Mouse (Mus musculus) CD4-positive, CD25-positive, alpha-beta regulatory T cell, adult 4 months (primary cell): Measurements from ENCODE around the gene 4930568D16Rik. TPM values are rescaled to one million over a fixed set of nuclear protein-coding genes. Genes with fewer than 3 reads are reported as not detected.

Experiments used
- ATAC-seq: one replicate; pipeline ENCODE4 v1.8.0; 2017
- polyA plus RNA-seq, 2 experiments: library from polyadenylated mRNA; unstranded; fragments of 100-300 nt; shearing (Covaris generic); gene quantifications; one replicate each; pipeline ENCODE4 v1.2.1; 2017

Gene 4930568D16Rik
- polyA plus RNA-seq, 2 experiments from 2014 or later = not detected

DNA sequence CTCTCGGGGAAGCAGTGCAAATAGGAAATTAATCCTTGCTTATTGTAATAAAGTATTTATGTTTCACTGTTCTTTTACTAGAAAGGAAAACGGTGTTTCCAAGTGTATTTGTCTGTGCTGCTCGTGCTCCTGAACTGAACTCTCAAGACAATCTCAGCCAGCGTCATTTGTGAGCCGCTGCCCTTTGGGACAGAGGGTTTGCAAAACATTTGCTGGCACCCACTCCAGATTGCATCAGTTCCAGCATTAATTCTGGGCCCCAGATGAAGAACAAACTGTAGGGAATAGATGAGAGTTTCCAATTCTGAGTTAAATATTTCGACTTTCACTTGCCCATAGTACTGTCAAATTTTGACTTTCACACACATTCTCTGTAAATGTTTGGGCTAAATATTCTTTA is 28.8 kb downstream of the 4930568D16Rik start:
- ATAC-seq = no peak

DNA sequence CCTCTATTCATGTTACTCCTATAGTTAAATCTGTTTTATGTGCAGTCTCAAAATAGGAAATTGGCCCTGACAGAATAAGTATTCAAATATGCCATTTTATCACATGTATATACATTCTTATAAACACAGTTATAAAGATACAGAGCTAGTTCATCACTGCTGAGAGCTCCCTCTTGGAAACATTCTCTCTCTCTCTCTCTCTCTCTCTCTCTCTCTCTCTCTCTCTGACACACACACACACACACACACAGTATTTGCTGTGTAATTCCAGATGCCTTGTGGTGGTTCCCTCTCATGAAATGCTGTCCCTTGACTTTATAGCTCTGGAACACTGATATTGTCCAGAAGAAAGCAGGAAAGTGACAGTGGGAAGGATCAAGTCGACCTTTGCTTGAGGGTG is 29.5 kb downstream of the 4930568D16Rik start:
- no peak for ATAC-seq

DNA sequence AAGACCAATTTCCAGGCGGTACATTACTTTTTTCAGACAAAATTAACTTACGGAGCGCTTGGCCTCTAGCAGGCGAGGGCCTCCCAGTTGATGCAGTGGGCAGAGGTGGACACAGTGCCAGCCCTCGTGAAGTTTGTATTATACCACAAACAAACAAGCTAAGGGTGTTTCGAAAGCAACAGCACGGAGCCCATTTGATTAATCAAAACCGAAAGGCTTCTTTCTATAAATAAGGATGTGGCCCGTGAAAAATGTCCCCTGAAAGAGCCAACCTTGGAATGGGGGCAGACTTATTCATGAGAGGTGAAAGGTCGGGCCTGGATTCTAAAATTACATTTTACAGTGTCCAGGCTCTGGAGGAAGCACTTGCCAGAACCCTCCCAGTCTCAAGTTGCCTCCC is 30.1 kb downstream of the 4930568D16Rik start:
- no peak for ATAC-seq

DNA sequence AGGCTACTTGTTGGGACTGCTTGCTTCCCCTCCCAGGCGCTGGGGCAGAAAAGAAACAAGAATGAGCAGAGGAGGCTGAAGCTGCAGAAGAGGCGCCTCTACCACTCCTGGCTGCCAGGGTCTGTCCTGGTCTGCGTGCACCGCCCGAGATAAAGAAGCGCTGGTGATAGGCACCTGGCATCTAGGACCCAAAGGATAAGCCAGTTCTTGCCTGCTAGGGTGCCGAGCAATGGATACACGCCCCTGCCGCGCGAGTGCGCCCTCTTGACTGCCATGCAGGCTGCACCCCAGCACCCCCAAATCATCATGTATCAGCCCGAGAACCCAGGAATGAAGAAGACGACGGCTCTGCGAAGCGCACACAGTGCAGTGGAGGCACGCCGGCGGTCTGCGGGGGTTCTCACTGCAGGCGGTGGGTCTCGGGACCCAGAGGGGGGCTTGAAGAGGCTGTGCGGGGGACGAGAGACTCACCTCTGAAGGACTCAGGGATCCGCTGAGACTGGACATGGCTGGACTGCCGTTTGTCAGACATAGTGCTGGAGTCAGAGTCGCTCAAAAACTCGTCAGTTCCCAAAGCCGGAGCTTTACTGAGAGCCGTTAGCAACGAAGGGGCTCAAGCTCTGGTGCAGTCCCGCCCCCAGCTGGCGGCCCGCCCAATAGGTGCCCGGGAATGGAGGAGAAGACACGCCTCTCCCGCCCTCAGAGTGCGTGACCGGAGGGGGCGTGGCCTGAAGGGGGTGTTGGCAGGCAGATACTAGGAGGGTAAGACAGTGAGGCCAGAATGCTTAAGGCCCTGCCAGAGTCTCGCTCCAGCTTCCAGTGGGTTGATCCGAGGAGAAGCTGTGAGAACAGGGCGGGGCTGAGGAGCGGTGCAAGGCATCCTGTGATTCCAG is 30.9 kb downstream of the 4930568D16Rik start, which contains the start of gene Stom:
Stom (minus strand) TSS at position 589 of the 893 bp plus-strand sequence.
- ATAC-seq = peak; percentile 98

DNA sequence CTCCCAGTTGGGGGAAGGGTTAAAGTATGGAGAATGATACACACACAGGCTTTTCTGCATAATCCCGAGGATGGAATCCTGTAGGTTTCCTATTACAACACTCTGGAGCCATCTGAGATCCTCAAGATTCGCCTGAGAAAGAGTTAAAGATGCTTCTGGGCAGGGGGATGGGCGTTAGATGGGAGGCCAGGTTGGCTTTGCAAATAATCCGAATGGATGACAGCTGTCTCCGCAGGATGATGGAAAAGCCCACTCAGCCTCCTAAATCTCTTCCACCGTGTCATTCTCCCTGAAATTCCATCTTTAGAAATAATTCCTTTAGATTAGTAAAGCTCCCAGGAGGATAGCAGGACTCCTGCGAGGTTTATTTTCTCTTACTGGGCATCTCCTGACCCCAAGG is 31.9 kb downstream of the 4930568D16Rik start:
- ATAC-seq = no peak

DNA sequence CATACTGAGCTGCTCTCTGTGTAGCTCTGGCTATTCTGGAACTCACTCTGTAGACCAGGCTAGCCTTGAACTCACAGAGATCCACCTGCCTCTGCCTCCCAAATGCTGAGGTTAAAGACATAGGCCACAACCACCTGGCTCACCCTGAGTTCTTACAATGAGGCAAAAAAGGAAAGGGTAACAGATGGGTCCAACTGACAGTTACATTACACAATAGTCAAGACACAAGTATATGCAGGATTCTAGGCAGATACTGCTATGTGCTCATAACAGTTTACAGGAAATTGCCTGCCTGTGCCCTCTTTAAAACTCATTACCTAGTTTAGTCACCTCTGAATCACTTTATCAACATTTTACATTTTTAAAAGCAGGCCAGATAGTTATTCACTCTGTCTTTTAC is 33.9 kb downstream of the 4930568D16Rik start:
- no peak for ATAC-seq

DNA sequence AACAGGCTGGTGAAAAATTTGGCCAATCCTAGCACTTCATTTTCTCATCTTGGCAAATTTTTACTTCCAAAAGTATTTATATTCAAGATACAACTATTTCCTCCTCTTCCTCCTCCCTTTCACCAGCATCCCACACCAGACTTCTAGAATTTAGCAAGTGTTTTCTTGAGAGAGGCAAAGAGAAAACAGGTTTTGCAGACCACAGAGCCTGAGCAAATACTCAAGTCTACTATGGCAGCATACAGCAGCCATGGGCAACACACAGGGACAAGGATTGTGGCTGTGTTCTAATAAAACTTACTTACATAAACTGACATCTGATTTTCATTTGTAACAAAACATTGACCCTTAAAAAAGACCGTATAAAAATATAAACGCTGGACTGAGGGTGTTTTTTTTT is 36.3 kb downstream of the 4930568D16Rik start:
- ATAC-seq = no peak

DNA sequence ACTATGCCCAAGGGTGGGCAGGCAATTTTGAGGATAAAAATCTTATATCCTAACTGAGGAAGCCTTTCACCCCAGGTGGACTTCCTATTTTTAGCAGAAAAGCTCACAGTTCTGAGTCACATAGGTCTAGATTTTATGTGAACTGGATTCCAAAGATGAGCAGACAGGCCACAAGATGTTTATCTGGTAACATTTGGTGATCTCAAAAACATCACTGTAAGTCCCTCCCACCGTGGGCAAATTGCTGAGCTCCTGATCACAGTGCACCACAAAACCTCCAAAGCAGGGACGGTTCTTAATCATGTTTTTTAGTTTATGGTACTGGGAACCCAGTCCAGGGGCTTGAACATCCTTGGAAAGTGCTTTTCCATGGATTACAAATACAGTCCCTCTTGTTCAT is 38.5 kb downstream of the 4930568D16Rik start:
- no peak for ATAC-seq

DNA sequence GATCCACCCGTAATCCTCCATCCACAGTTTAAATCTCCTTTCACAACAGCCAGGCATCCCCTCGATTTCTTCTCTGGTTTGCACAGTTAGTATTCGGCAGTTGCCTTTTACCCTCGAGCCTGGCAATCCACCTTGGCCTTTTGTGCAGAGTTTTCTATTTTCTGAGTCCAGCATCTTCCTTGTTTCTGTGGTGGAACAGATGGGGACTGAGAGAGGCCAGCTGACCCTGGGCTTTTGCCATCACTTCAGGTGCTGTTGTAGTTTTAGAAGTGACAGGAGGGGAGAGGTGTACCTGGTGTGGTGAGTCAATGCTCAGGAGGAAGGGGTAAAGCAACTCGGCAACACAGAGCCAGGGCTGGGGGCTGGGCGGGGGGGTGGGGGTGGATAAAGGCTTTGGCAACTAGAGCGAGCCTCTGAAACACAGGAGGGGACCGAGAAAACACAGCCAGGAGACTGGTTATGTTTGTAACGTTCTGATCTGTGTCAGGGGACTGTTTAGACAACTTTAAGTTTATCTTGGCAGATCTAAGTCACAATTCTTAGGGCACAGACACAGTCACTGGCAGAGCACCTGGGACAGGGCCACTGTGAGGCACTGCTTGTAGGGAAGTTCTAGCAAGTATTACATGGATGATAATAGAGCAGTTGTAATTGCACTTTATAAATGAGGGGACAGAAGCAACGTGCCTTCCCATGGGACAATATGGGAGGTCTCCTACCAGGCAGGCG is 39.3 kb downstream of the 4930568D16Rik start:
- no peak for ATAC-seq

DNA sequence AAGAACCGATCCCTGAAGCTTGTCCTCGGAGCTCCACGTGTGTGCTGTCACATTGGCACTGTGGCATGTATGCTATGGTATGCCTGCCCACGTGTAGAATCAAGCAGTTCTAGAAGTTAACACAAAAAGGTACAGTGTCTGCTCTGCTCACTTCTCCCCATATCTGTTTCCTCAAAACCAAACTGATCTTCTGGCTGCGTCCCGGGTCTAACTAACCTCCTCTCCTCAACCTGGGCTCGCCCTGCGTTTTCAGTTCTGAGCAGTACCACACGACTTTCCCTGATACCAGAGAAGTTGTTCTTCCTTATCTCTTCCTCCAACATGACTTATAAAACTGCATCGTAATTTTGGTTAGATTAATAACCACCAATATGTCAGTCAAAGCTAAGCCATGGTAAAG is 39.9 kb downstream of the 4930568D16Rik start:
- no peak for ATAC-seq

DNA sequence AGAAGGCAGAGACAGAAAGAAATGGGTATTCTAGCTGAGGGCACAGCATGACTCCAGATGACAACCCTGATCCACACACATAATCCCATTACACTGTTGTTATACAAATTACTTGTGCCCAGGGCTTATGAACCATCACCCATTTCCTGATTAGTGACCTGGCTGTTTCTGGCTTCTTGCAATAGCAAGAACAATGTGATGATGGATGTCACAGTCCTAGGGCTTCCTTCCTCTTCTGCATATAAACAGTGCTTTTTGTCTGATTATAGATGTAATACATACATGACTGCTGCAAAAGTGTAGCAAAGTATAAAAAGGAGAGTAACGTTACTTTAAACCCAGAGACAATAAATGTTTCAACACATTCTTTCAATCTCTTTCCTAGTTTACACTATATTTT is 40.6 kb downstream of the 4930568D16Rik start:
- ATAC-seq = no peak

DNA sequence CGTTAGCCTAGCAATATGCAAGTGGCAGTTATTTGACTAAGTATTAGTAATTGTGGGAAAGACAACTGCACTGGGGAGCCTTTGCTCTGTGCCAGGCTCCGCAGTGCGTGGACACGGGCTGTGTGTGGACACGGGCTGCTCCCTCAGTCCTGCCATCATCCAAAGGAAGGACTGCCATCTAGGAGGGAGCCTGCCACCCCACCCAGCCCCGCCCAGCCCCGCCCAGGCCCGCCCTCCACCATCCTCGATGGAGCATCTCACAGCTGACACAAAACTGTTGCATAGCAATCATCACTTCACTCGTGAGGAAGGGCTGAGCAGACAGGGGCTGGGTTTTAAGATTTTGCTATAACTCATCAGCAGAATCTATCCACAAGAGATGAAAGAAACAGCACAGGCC is 41.6 kb downstream of the 4930568D16Rik start:
- no peak for ATAC-seq

DNA sequence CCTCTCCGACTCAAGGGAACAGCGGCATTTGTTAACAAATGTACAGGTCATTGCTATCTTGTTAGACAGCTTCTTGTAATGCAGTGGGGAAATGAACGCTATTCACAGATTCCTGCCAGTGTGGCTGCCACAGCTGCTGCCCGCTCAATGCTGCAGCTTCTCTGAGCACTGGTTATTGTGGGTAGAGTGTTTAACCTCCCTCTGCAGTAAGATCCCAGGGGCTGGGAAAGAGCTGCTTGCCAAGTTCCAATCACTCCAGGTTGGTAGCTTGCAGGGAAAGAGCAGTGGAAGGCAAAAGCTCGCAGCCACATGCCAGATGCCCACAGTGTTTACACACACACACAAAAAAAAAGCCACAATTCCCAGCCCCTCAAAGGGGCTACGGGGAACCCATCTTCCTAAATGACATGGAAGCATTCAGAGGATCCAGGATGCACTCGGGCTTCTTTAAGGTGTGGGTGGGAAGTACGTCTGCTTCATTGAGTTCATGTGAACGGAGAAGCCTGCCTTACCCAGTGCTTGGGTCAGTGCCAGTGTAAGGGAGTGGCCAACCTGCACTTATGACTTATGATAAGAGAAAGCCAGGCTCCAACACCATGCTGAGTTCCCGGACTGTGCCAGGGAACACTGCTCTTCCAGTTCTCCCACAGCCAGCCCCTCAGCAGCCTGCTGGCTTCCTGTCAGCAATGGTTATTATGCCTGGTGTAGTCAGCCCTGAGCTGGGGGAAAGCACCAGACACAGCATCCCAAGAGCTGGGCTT is 44.9 kb downstream of the 4930568D16Rik start:
- no peak for ATAC-seq

DNA sequence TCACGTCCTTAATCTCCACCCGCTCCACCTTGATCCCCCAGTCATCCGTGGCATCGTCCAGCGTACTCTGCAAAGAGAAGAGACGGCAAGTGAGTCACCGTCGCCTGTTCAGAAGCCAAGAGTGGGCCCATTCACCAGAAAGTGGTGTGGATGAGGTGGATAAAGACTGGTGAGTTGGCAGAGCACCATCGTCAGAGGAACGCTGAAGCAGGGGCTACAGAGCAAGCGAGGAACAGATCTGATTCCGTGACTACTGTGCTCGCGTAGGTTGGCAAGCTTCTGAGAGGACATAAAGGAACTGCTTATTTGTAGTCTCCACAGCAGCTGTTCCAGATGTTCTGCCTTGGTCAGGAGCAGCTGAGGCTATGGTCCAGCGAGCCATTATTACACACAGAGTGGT is 47.1 kb downstream of the 4930568D16Rik start:
- no peak for ATAC-seq

DNA sequence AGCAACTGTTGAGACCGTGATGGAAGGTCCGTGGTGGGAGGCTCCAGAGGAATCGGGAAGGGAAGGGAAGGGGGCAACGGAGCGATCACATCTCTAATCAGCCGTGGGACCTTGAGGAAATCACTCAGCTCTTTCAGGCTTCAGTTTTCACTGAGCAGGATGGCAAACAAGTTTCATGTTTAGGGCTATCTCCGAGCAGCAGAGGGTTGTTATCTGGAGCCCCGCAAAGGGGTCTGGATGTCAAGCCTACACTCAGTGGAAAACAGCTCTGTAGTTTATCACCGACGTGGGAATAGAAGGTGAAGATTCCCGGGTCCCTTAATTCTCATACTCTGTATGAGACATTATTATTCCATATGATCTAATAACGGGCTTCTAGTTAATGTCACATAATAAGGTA is 49.1 kb downstream of the 4930568D16Rik start:
- ATAC-seq = no peak

DNA sequence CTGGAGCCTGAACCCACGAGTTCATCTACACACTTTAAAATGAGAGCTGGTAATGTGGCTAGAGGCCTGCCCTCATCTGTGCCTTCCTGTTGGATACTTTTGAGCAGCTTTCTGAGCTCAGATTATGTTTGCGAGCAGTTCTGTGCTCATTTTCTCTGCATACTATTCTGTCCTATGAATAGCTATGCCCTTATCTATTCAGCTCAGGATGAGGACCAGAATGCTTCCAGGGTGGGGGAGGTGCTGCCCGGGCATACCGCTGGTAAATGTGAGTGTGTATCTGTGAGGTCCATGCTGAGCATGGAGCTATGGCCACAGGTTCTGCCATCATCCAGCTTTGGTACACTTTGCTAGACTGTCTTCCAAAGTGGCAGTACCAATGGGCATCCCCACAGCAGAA is 49.9 kb downstream of the 4930568D16Rik start:
- no peak for ATAC-seq

DNA sequence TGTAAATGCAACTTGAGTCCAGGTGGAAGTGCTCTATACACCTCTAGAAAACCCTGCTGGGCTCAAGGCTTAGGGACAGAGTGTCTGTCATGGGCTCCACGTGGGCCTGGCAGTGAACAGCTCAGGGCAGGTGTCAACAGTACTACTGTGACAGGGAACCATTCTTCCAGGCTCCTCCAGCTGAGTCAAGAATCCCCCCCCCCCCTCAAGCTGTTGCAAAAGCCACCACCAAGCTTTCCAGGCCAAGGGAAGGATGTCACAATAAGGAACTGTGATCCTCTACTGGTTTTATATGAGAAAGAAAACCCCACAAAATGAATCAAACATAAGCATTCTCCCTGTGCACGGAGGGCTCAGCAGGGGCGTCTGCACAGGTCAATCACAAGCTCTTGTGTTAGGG is 53.2 kb downstream of the 4930568D16Rik start:
- ATAC-seq = no peak

DNA sequence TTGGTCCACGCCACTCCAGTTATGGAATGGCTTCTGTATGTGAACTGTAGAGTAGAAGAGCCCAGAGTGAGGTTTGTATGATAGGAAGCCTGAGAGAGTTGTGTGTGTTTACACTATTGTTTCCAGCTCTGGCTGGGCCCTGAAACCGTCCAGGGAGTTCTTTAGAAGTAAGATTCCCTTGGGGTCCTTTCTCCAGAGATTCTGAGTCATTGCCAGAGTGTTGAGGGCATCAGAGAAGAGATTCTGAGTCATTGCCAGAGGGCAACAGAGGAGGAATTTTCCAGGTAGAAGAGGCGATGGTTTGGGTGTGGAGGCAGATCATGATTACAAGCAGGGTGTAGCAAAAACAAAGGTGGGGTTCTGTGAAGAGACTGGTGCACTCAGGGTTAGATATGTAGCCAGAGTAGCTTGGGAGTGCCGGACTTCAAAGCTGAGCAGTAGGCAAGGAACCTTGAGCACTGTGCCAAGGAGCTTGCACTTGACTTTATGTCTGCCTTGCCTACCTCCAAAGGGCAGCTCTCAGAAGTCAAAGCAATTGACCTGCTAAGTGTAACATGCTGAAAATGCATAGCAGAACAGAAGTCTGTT is 57.5 kb downstream of the 4930568D16Rik start:
- ATAC-seq = no peak

DNA sequence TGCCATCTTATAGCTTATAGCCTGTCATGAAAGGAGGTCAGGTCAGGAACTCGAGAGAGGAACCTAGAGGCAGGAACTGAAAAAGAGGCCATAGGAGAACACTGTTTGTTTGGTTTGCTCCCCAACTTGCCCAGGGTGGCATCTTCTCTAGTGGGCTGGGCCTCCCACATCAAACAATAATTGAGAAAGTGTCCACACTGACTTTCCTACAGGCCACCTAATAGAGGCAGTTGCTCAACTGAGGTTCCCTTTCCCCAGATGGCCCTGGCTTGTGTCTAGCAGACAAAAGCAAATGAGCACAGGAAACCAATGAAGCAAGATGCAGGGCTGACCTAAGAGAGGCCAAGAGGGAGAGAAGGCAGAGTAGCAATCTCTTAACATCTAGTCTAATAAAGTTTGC is 59.4 kb downstream of the 4930568D16Rik start:
- no peak for ATAC-seq
